Mouse (Mus musculus) liver, adult 2 months (tissue): Measurements from ENCODE around the gene Atoh8. TPM values are rescaled to one million over a fixed set of nuclear protein-coding genes. Genes with fewer than 3 reads are reported as not detected.

Source experiments
- DNase-seq: peaks from one replicate; pipeline ENCODE4 v3.0.0-alpha.2; 2011; ENCODE audit warnings: low read depth, low spot score; ENCODE audit errors: extremely low read depth
- H3K27ac ChIP-seq: fragments of 200-500 bp; replicated peaks from 2 replicates; pipeline ENCODE4 v1.5.1; 2012; ENCODE audit warnings: low read depth, mild to moderate bottlenecking, control low read depth, inconsistent platforms, low read length; ENCODE audit not compliant: insufficient read depth
- H3K27me3 ChIP-seq: fragments of 200-500 bp; 2 replicates; pipeline ENCODE4 v1.6.1; 2012; ENCODE audit warnings: mild to moderate bottlenecking, moderate library complexity, low read length, inconsistent platforms; ENCODE audit not compliant: control insufficient read depth, insufficient read depth
- H3K36me3 ChIP-seq: fragments of 200-500 bp; 2 replicates; pipeline ENCODE4 v1.6.1; 2012; ENCODE audit warnings: low read length, inconsistent platforms; ENCODE audit not compliant: control insufficient read depth, insufficient read depth
- H3K4me1 ChIP-seq: fragments of 200-500 bp; 2 replicates; pipeline ENCODE4 v1.6.1; 2011; ENCODE audit warnings: low read length; ENCODE audit not compliant: control insufficient read depth, insufficient read depth
- H3K4me3 ChIP-seq: fragments of 200-500 bp; 2 replicates; pipeline ENCODE4 v1.5.1; 2011; ENCODE audit warnings: low read depth, mild to moderate bottlenecking, control low read depth, low read length, moderate library complexity; ENCODE audit not compliant: insufficient read depth
- H3K79me2 ChIP-seq: fragments of 200-500 bp; 2 replicates; pipeline ENCODE4 v1.6.1; 2012; ENCODE audit warnings: inconsistent platforms, mild to moderate bottlenecking, low read length, moderate library complexity; ENCODE audit not compliant: control insufficient read depth, insufficient read depth
- H3K9ac ChIP-seq: fragments of 200-500 bp; 2 replicates; pipeline ENCODE4 v1.6.1; 2012; ENCODE audit warnings: low read depth, mild to moderate bottlenecking, control low read depth, inconsistent platforms, low read length
- CTCF ChIP-seq: fragments of 200-500 bp; IDR thresholded peaks from 2 replicates; pipeline ENCODE4 v1.5.1; 2011; ENCODE audit warnings: low read depth, low read length, control low read depth
- POLR2A ChIP-seq: fragments of 200-500 bp; IDR thresholded peaks from 2 replicates; pipeline ENCODE4 v1.6.1; 2011; ENCODE audit warnings: low read length, control low read depth; ENCODE audit not compliant: insufficient read depth; ENCODE audit errors: extremely low read depth
- WGBS: fragments of 180-500 bp; shearing (Covaris S2); methylation state at CpG from one replicate; pipeline ENCODE4 v1.1.7; 2018; 5-methylcytosine and 5-hydroxymethylcytosine counted together
- polyA plus RNA-seq: library from polyadenylated mRNA; depleted of rRNA; stranded (reverse); fragments of >200 nt; gene quantifications from 2 replicates; pipeline ENCODE4 v1.2.3, GENCODE M21; 2012; rRNA removed
- total RNA-seq: library from RNA; depleted of rRNA; stranded (reverse); fragments of >200 nt; gene quantifications from 2 replicates; pipeline ENCODE4 v1.2.3, GENCODE M21; 2014; rRNA removed

Gene Atoh8
- total RNA-seq (5.1 and 15.4 TPM in 2 replicates), polyA plus RNA-seq (22.9 and 28.7 TPM in 2 replicates)

- TF ChIP-seq CTCF (no peak), POLR2A (0 out of 2 replicates have a peak, but pooled peaks have one; percentile 47)
- Histone ChIP-seq H3K36me3 (no peaks in the 10 kb centered on the region), H3K4me1 (peaks cover 29% of the 10 kb centered on the region), H3K27ac (peak within 1 kb of the TSS; percentile 67), H3K79me2 (peaks cover 13% of the 10 kb centered on the region; the same call in 1 of the 2 replicates), H3K27me3 (no peaks in the 10 kb centered on the region), H3K9ac (peak within 1 kb of the TSS; percentile 80), H3K4me3 (peak within 1 kb of the TSS; percentile 61)
- DNase-seq: peak; percentile 78
- 1% methylated on average over 68 of the region's 68 CpGs for WGBS
These were observed at the start of gene Atoh8 for GRCm38 (mm10) chr6:72235098-72235806. Gene Atoh8, minus strand, starts transcription at chr6:72235577.

DNA sequence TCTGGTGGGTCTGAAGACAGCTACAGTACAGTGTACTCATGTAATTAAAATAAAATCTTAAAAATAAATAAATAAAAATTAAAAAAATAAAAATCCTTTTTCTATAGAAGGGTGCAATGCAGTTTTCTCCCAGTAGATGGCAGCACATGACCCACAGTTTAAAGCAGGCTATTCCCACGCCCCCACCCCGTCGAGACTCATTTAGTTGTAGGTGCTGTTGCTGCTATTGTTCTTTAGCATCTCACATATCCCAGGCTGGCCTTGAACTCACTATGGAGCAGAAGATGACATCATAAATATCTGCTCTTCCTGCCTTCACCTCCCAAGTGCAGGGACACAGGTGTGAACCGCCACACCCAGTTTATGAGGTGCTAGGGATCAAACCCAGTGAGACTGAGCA is 48.5 kb upstream of the Atoh8 start:
- Histone ChIP-seq H3K4me1 (no peaks in the 10 kb centered on the region), H3K9ac (no peak overlapping the region), H3K79me2 (no peaks in the 10 kb centered on the region), H3K4me3 (no peak overlapping the region), H3K27ac (no peak overlapping the region), H3K36me3 (no peaks in the 10 kb centered on the region), H3K27me3 (no peaks in the 10 kb centered on the region)
- WGBS: 23% methylated on average over 4 of the region's 4 CpGs
- DNase-seq: no peak
- no peak for TF ChIP-seq POLR2A
- peak; percentile 58 for TF ChIP-seq CTCF

GRCm38 (mm10) chr6:72280410-72280998 is 45.1 kb upstream of the Atoh8 start:
- H3K79me2 ChIP-seq: no peaks in the 10 kb centered on the region
- H3K4me3 ChIP-seq: no peak overlapping the region
- H3K27ac ChIP-seq: no peak overlapping the region
- H3K4me1 ChIP-seq: no peaks in the 10 kb centered on the region; the same call in 1 of the 2 replicates
- H3K36me3 ChIP-seq: no peaks in the 10 kb centered on the region
- no peaks in the 10 kb centered on the region for H3K27me3 ChIP-seq
- no peak overlapping the region for H3K9ac ChIP-seq
- TF ChIP-seq POLR2A: no peak
- TF ChIP-seq CTCF: no peak
- no peak for DNase-seq
- WGBS: 78% methylated on average over 7 of the region's 7 CpGs

GRCm38 (mm10) chr6:72279505-72279904 is 44.1 kb upstream of the Atoh8 start:
- no peak for DNase-seq
- WGBS: 87% methylated on average over 7 of the region's 7 CpGs
- TF ChIP-seq CTCF: no peak
- no peak for TF ChIP-seq POLR2A
- H3K27me3 ChIP-seq: no peaks in the 10 kb centered on the region
- H3K36me3 ChIP-seq: no peaks in the 10 kb centered on the region
- no peaks in the 10 kb centered on the region; the same call in 1 of the 2 replicates for H3K4me1 ChIP-seq
- H3K4me3 ChIP-seq: no peak overlapping the region
- no peaks in the 10 kb centered on the region for H3K79me2 ChIP-seq
- no peak overlapping the region for H3K9ac ChIP-seq
- H3K27ac ChIP-seq: no peak overlapping the region

GRCm38 (mm10) chr6:72278835-72279234 is 43.5 kb upstream of the Atoh8 start:
- Histone ChIP-seq H3K27ac (no peak overlapping the region), H3K9ac (no peak overlapping the region), H3K4me1 (peaks cover 3% of the 10 kb centered on the region; the same call in 1 of the 2 replicates), H3K36me3 (no peaks in the 10 kb centered on the region), H3K27me3 (no peaks in the 10 kb centered on the region), H3K79me2 (no peaks in the 10 kb centered on the region), H3K4me3 (no peak overlapping the region)
- no peak for DNase-seq
- WGBS: 72% methylated on average over 4 of the region's 4 CpGs
- TF ChIP-seq CTCF: no peak
- TF ChIP-seq POLR2A: no peak
